Mouse (Mus musculus) E14TG2a.4 (cell line): ENCODE data around the gene Celf2.

ENCODE experiments used
- CTCF ChIP-seq: conservative IDR thresholded peaks from 2 replicates; pipeline ENCODE4 v1.5.1; 2014; ENCODE audit warnings: low read length
- NANOG ChIP-seq: IDR thresholded peaks from 2 replicates; pipeline ENCODE4 v1.6.1; 2014; ENCODE audit warnings: borderline replicate concordance, low read length, mixed read lengths

DNA sequence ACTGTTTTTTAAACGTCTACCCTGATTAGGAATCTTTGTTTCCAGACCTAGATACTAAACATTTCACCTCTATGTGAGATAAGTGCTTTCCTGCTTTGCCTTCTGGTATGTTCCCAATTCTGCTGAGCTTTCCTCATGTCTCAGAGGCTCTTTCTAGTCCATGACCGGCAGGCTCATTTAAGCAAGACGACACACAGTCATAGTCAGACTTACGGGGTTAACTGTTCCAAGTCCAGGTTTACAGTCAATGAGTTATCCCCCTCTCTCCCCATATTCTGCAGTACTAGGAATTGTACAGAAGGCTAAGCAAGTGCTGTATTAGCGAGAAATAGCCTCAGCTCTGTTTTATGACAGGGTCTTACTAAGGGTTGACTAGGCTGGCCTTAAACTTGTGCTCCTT lies 936.4 kb downstream of the Celf2 start:
- TF ChIP-seq CTCF (no peak), NANOG (no peak)
